Mouse (Mus musculus) skeletal muscle tissue, adult 2 months (tissue): ENCODE results near the gene Kcnma1.

Experiments
- DNase-seq: peaks from one replicate; pipeline ENCODE4 v3.0.0-alpha.2; 2012; ENCODE audit warnings: low read depth, low spot score

Kcnma1 gene

DNA sequence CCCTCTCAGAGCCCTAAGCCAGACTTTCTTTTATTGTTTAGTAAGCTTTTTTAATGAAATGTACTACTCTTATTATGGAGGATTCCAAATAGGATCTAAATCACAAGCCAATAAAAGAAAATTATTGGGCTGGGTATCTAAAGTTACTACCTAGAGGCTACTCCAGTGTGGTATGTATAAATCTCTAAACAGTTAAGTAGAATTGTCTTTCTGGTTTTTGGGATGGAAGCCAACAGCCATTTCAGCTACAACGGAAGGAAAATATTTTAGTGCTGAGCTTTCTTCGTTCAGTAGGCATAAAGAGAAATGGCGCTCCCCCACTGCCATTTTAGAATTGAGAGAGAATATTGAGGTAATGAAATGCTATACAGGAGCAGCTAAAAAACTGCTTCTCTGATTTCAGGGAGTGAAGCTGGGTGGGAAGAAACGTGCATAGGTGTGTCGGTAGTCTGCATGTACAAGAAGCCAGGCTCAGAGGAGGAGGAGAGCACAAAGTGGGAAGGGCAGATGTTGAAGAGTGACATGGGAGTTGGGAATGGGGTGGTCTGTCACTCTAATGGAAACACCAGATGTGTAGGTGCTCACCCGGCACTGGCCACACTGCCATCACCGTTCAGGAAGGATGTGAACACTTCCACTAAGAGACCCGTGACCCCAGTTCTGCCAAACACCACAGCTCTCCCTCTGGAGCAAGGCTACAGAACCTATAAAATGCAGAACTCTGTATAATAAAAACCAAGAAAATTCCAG is 656.6 kb downstream of the Kcnma1 start:
- DNase-seq, result no peak

DNA sequence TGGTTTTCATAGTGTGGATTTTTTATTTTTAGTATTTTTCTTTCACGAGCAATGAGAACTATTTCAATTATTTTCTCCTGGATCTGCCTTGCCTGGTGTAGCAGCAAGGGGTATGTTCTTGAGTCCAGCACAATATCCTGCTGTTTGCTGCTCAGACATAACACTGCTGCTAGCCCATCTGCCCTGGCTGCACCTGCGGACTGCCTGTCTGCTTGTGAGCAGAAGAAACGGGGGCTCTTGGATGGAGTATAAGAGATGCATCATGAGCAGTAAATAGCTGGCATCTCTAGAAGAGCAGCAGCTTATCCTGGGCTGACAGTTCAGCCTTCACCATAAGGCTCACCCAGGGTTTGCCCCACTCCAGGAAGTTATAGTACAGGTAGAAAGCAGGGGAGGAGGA is 687.5 kb downstream of the Kcnma1 start:
- DNase-seq, result no peak

DNA sequence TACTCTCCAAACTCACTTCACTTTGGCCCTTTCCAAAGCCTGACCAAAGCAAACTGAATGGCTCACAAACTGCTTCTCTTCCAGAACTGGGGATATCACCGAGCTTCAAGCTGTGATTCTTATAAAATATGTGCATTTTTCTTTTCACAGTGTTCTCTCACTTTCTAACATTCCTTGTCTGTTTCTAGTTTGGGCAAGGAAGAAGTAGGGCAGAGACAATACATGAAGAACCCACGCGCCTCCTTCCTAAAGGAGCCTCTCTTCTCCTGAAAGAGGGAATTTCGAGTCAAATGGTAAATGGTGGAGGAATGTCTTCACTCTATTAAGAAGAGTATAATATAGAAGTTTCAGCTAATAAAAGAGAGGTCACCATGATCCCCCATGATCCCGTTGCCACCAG is 709.0 kb downstream of the Kcnma1 start:
- no peak for DNase-seq

DNA sequence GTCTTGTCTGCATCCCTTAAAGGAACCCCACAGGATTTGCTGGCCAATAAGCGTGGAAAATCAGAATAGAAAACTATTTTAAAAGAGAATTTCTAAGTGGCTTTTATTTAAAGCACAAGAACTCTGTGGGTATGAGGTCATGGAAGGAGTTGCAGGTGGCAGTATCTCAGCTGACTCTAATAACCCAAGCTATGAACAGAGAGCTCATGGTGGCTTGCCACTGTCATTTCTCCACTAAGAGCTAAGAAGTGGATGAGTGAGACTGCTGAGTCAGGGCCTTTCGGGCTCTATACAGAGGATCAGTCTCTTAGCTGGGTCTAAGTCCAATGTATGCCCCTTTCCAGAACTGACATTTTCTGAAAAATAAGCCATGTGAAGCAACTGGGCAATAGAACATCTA is 713.8 kb downstream of the Kcnma1 start:
- no peak for DNase-seq

DNA sequence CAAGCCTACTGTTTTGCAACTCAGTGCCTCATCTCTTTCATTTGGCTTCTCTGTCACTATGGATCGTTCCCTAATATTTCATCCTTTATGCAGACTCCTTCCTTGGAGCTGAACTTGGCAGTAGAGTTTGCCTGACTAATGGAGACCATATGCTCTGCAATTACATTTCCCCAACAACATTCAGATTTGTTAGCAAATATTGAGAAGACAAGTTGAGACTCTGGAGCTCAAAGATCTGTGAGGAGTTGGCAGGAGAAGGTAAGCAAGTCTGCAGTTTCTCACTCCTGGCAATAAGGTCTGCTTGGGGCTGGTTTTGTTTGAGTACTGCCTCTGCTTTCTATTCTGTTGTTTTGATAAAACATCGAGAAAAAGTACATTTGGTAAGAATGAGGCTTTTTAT is 723.7 kb downstream of the Kcnma1 start:
- peak; percentile 65 for DNase-seq

DNA sequence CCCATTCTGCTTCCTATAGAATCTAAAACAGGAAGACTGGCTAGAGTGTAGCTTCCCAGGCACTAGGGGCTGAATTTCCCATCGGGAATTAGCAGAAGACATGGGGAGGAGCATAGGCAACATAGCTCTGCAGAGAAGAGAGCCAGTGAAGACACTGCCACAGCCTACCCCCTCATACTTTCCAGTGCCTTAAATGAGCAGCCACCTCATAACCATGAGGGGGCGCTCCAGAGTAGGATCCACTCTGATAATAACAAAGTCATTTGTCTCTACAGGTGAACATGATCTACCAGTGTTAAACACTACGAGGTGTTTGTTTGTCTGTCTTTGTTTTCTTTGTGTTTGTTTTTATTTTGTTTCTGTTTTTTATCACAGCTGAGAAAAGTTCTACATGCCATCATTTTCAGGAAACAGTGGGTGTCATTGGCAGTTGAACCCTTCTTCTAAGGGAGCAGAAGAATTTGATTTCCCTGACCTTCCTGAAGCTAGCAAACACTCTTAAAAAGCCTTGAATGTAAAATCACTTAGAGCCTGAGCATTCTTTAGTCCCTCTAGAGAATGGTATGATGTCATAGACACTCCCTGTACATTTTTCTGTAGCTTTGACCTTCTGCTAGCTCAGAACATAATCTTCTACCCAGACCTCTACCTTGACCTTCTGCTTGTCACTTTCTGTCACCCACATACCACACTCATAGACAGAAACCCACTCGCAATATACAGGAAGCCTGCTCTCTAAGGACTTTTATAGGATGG is 747.6 kb downstream of the Kcnma1 start:
- no peak for DNase-seq

DNA sequence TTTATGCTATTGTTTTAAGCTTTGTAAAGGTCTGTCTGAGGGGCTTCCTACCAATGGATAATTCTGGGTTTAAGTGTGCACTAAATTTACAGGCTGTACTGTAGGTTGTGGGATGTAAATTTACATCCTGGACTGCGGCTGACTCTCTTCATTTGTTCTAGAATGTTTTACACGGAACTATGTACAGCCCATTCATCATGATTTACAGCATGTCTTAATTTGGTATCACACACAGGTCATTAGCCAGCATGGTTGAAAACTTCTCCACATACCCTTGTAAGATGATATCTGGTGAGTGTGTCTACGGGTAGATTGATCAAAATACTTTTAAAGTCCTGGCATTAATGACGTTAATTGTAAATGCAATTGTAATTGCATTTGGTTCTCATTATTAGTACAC is 761.1 kb downstream of the Kcnma1 start:
- no peak for DNase-seq

DNA sequence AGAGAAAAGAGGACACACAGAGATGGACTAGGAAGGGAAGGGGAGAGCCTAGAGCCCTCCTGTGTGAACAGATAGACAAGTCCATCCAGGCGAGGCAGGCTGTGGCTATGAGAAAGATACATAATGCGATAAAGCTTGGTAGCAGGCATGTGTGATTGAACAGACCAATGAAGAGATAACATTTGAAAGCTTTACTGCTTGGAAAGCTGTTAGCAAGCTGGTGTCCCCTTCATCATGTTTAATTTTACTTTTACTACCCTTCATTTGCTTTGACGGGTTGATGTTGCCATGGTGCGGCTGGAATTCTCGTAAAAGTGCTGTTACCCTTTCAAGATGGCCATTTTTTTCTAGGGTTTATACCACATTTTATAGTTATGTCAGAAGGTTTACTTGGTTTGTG is 769.8 kb downstream of the Kcnma1 start:
- no peak for DNase-seq

DNA sequence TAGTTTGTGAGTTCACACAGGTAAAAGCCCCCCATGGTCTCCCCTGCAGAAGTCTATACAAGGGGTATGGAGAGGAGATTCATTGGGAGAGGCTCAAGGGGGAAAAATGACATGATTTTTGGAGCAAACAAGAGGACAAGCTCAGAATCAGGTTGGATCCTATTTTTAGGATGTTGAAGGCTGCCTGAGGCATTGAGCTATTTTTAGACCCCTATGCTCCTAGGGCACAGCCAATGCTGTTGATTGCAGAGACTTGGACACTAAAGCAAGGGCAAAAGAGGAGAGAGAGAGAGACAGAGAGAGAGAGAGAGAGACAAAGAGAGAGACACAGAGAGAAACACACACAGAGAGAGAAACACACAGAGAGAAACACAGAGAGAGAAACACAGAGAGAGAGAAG is 770.4 kb downstream of the Kcnma1 start:
- DNase-seq, result peak; percentile 64
